In genomic region chr6:114916715-114916992, GRCm38 (mm10) we compare ENCODE assay signal across 8 mouse cellular contexts. TPM values are rescaled to one million over a fixed set of nuclear protein-coding genes. Genes with fewer than 3 reads are reported as not detected.
A peak's percentile ranks its signal among the peaks of the same experiment; 100 is the strongest.
DNase-seq lines count a peak whose midpoint lies in the region; ATAC-seq and TF ChIP-seq lines count a peak whose summit lies in the region.

No protein-coding gene starts in this region.

- DNase-seq in heart, postnatal 36 days = no peak
- no peak for DNase-seq in layer of hippocampus, adult 18-20 months (ENCODE audit: low spot score in 2 of 2)
- no peak for DNase-seq in right cerebral cortex, postnatal 25 days
- no peak for DNase-seq in cerebellum, adult 18-20 months

- peak overlapping the region; percentile 45; the same call in 1 of the 2 replicates for H3K27ac ChIP-seq in heart, embryonic 12.5 days (ENCODE audit: poor library complexity, severe bottlenecking)
- H3K27ac ChIP-seq in embryonic facial prominence, embryonic 15.5 days (replicated peaks) = peak overlapping the region; percentile 90
- H3K27ac ChIP-seq in intestine, postnatal 0 days (ENCODE audit: low read depth, low read length) = peak overlapping the region; percentile 42; the same call in 1 of the 2 replicates
- H3K27ac ChIP-seq in midbrain, embryonic 15.5 days = 0 out of 2 replicates have a peak overlapping the region, but pooled peaks have one; percentile 32

- WGBS in heart, embryonic 12.5 days = 13% methylated on average over 5 of the region's 5 CpGs
- WGBS in embryonic facial prominence, embryonic 15.5 days = 4% methylated on average over 5 of the region's 5 CpGs
- WGBS in intestine, postnatal 0 days = 2% methylated on average over 5 of the region's 5 CpGs
- WGBS in midbrain, embryonic 15.5 days = 11% methylated on average over 5 of the region's 5 CpGs

- H3K9me3 ChIP-seq in heart, embryonic 12.5 days (replicated peaks) = no peaks in the 10 kb centered on the region
- H3K9me3 ChIP-seq in embryonic facial prominence, embryonic 15.5 days (replicated peaks) = no peaks in the 10 kb centered on the region
- H3K9me3 ChIP-seq in intestine, postnatal 0 days (ENCODE audit: control insufficient read depth) = no peaks in the 10 kb centered on the region
- H3K9me3 ChIP-seq in midbrain, embryonic 15.5 days = no peaks in the 10 kb centered on the region

- intact Hi-C loops in heart, postnatal 36 days (cut with DNase I) = no loop called here

- TF ChIP-seq CTCF in intestine, postnatal 0 days (IDR thresholded peaks at IDR 0.05; ENCODE audit: low read depth) = no peak

- ATAC-seq in heart, embryonic 12.5 days (ENCODE audit: insufficient number of reproducible peaks, low FRiP score) = no peak
- 0 out of 2 replicates have a peak, but pooled peaks have one; percentile 41 for ATAC-seq in embryonic facial prominence, embryonic 15.5 days (ENCODE audit: insufficient number of reproducible peaks, low FRiP score, low TSS enrichment, low read depth)
- peak; percentile 28; the same call in 1 of the 2 replicates for ATAC-seq in intestine, postnatal 0 days
- ATAC-seq in midbrain, embryonic 15.5 days (replicated peaks) = no peak

- H3K36me3 ChIP-seq in heart, embryonic 12.5 days = peaks cover 12% of the 10 kb centered on the region
- no peaks in the 10 kb centered on the region for H3K36me3 ChIP-seq in embryonic facial prominence, embryonic 15.5 days
- H3K36me3 ChIP-seq in intestine, postnatal 0 days (ENCODE audit: control insufficient read depth, insufficient read depth) = no peaks in the 10 kb centered on the region
- no peaks in the 10 kb centered on the region for H3K36me3 ChIP-seq in midbrain, embryonic 15.5 days (replicated peaks)

- peak overlapping the region; percentile 34 for H3K9ac ChIP-seq in heart, embryonic 12.5 days
- no peak overlapping the region for H3K9ac ChIP-seq in embryonic facial prominence, embryonic 15.5 days
- peak overlapping the region; percentile 31; the same call in 1 of the 2 replicates for H3K9ac ChIP-seq in intestine, postnatal 0 days (ENCODE audit: low read depth, low read length)
- no peak overlapping the region for H3K9ac ChIP-seq in midbrain, embryonic 15.5 days

- peaks cover 80% of the 10 kb centered on the region for H3K4me1 ChIP-seq in heart, embryonic 12.5 days (replicated peaks)
- H3K4me1 ChIP-seq in embryonic facial prominence, embryonic 15.5 days = peaks cover 79% of the 10 kb centered on the region
- H3K4me1 ChIP-seq in intestine, postnatal 0 days (replicated peaks; ENCODE audit: control insufficient read depth, insufficient read depth, low read length) = peaks cover 18% of the 10 kb centered on the region
- H3K4me1 ChIP-seq in midbrain, embryonic 15.5 days = peaks cover 87% of the 10 kb centered on the region

- no peaks in the 10 kb centered on the region for H3K27me3 ChIP-seq in heart, embryonic 12.5 days (replicated peaks)
- H3K27me3 ChIP-seq in embryonic facial prominence, embryonic 15.5 days = no peaks in the 10 kb centered on the region
- no peaks in the 10 kb centered on the region for H3K27me3 ChIP-seq in intestine, postnatal 0 days (replicated peaks; ENCODE audit: control insufficient read depth, insufficient read depth, low read length)
- H3K27me3 ChIP-seq in midbrain, embryonic 15.5 days (replicated peaks) = no peaks in the 10 kb centered on the region

- H3K4me3 ChIP-seq in heart, embryonic 12.5 days = peak overlapping the region; percentile 24
- H3K4me3 ChIP-seq in embryonic facial prominence, embryonic 15.5 days (replicated peaks) = peak overlapping the region; percentile 58
- H3K4me3 ChIP-seq in intestine, postnatal 0 days (ENCODE audit: low read depth, low read length) = peak overlapping the region; percentile 11; the same call in 1 of the 2 replicates
- peak overlapping the region; percentile 14; the same call in 1 of the 2 replicates for H3K4me3 ChIP-seq in midbrain, embryonic 15.5 days

- peak overlapping the region; percentile 77 for H3K4me2 ChIP-seq in heart, embryonic 12.5 days
- peak overlapping the region; percentile 60 for H3K4me2 ChIP-seq in embryonic facial prominence, embryonic 15.5 days (replicated peaks)
- H3K4me2 ChIP-seq in intestine, postnatal 0 days (replicated peaks; ENCODE audit: low read depth) = peak overlapping the region; percentile 54
- H3K4me2 ChIP-seq in midbrain, embryonic 15.5 days = peak overlapping the region; percentile 61

RNA-seq across cellular contexts. Expression of gene Vgll4, which starts 53.1 kb away (rescaled TPM):
- polyA plus RNA-seq in heart, embryonic 12.5 days (2016; fragmentation: Nextera tagmentation; extraction: Ambion mirVana) = 74.3 and 76.4 TPM in 2 replicates
- 10 to 100 TPM; 20.6 to 23.1 TPM for total RNA-seq in heart, postnatal 36 days (2021)
- 141 and 143 TPM in 2 replicates for polyA plus RNA-seq in embryonic facial prominence, embryonic 15.5 days (2015; fragmentation: Nextera tagmentation; extraction: Ambion mirVana)
- 31.1 and 33.0 TPM in 2 replicates for polyA plus RNA-seq in intestine, postnatal 0 days (2015; fragmentation: Nextera tagmentation; extraction: Ambion mirVana)
- polyA plus RNA-seq in midbrain, embryonic 15.5 days (2015; fragmentation: Nextera tagmentation; extraction: Ambion mirVana) = 47.3 and 52.4 TPM in 2 replicates
- 10 to 100 TPM; 46.9 to 49.2 TPM for total RNA-seq in layer of hippocampus, adult 18-20 months (2021)

Comparison
In these comparisons a context has a peak if more than half of its experiments do, and no peak if none do; other contexts are left out.
1. ATAC-seq: peak in embryonic facial prominence, embryonic 15.5 days (single experiment) and intestine, postnatal 0 days (single experiment); none in heart, embryonic 12.5 days (single experiment) and midbrain, embryonic 15.5 days (single experiment).
2. H3K27ac ChIP-seq: peak in every context shown above with its lines; median percentile 90 in embryonic facial prominence, embryonic 15.5 days; 45 in heart, embryonic 12.5 days; 42 in intestine, postnatal 0 days; 32 in midbrain, embryonic 15.5 days.
3. H3K9ac ChIP-seq: peak in heart, embryonic 12.5 days (single experiment) and intestine, postnatal 0 days (single experiment); none in embryonic facial prominence, embryonic 15.5 days (single experiment) and midbrain, embryonic 15.5 days (single experiment).
4. Peak in every context shown above with its lines, with median percentiles within 50 percentile points of each other: H3K4me2 ChIP-seq and H3K4me3 ChIP-seq.